ENCODE assay signal across 8 mouse cellular contexts in genomic region chr19:23686962-23687295, GRCm38 (mm10). TPM values are rescaled to one million over a fixed set of nuclear protein-coding genes. Genes with fewer than 3 reads are reported as not detected.
DNase-seq lines count a peak whose midpoint lies in the region; ATAC-seq and TF ChIP-seq lines count a peak whose summit lies in the region.

No protein-coding gene starts in this region.

- TF ChIP-seq CTCF in liver, adult 2 months (IDR thresholded peaks at IDR 0.05; ENCODE audit: low read depth, low read length) = no peak

- WGBS in liver, adult 2 months = under 1% methylated on average over 14 of the region's 14 CpGs
- WGBS in embryonic facial prominence, embryonic 12.5 days = 2% methylated on average over 14 of the region's 14 CpGs
- 2% methylated on average over 14 of the region's 14 CpGs for WGBS in intestine, embryonic 16.5 days
- WGBS in neural tube, embryonic 13.5 days = 1% methylated on average over 14 of the region's 14 CpGs

- no peaks in the 10 kb centered on the region for H3K36me3 ChIP-seq in liver, adult 2 months (ENCODE audit: control insufficient read depth, insufficient read depth, low read length)
- H3K36me3 ChIP-seq in embryonic facial prominence, embryonic 12.5 days = no peaks in the 10 kb centered on the region
- no peaks in the 10 kb centered on the region for H3K36me3 ChIP-seq in intestine, embryonic 16.5 days (ENCODE audit: control insufficient read depth, insufficient read depth, low read length)
- H3K36me3 ChIP-seq in neural tube, embryonic 13.5 days = no peaks in the 10 kb centered on the region

- H3K9me3 ChIP-seq in embryonic facial prominence, embryonic 12.5 days = no peaks in the 10 kb centered on the region
- H3K9me3 ChIP-seq in intestine, embryonic 16.5 days (ENCODE audit: control insufficient read depth, low read length) = no peaks in the 10 kb centered on the region
- no peaks in the 10 kb centered on the region for H3K9me3 ChIP-seq in neural tube, embryonic 13.5 days

- no peaks in the 10 kb centered on the region for H3K27me3 ChIP-seq in liver, adult 2 months (ENCODE audit: control insufficient read depth, insufficient read depth, low read length)
- H3K27me3 ChIP-seq in embryonic facial prominence, embryonic 12.5 days = no peaks in the 10 kb centered on the region
- H3K27me3 ChIP-seq in intestine, embryonic 16.5 days (replicated peaks; ENCODE audit: control insufficient read depth, insufficient read depth, low read length) = no peaks in the 10 kb centered on the region
- no peaks in the 10 kb centered on the region for H3K27me3 ChIP-seq in neural tube, embryonic 13.5 days

- H3K4me1 ChIP-seq in liver, adult 2 months (ENCODE audit: control insufficient read depth, insufficient read depth, low read length) = peaks cover 4% of the 10 kb centered on the region; the same call in 1 of the 2 replicates
- H3K4me1 ChIP-seq in embryonic facial prominence, embryonic 12.5 days = peaks cover 8% of the 10 kb centered on the region; the same call in 1 of the 2 replicates
- H3K4me1 ChIP-seq in intestine, embryonic 16.5 days (ENCODE audit: control insufficient read depth, insufficient read depth, low read length) = peaks cover 4% of the 10 kb centered on the region
- peaks cover 23% of the 10 kb centered on the region for H3K4me1 ChIP-seq in neural tube, embryonic 13.5 days (replicated peaks)

- H3K4me3 ChIP-seq in liver, adult 2 months (ENCODE audit: insufficient read depth, low read depth, low read length) = peak overlapping the region; percentile 87
- peak overlapping the region; percentile 72 for H3K4me3 ChIP-seq in embryonic facial prominence, embryonic 12.5 days
- peak overlapping the region; percentile 89 for H3K4me3 ChIP-seq in intestine, embryonic 16.5 days (ENCODE audit: low read length)
- peak overlapping the region; percentile 85 for H3K4me3 ChIP-seq in neural tube, embryonic 13.5 days

- ATAC-seq in embryonic facial prominence, embryonic 12.5 days (ENCODE audit: insufficient number of reproducible peaks, insufficient read depth, low FRiP score, low TSS enrichment) = no peak; the same call in 1 of the 2 replicates
- peak; percentile 78 for ATAC-seq in intestine, embryonic 16.5 days
- ATAC-seq in neural tube, embryonic 13.5 days (ENCODE audit: low read depth) = no peak; the same call in 1 of the 2 replicates

- no peaks in the 10 kb centered on the region; the same call in 1 of the 2 replicates for H3K79me2 ChIP-seq in liver, adult 2 months (ENCODE audit: control insufficient read depth, insufficient read depth, low read length)

- TF ChIP-seq POLR2A in liver, adult 2 months (IDR thresholded peaks at IDR 0.05; ENCODE audit: extremely low read depth, insufficient read depth, low read length) = peak; percentile 74; the same call in 1 of the 2 replicates

- intact Hi-C loops in left cerebral cortex, postnatal 36 days (cut with DNase I) = loop anchor here (1.0 kb wide), 1 partner anchor 71 kb away; the partner anchor contains the start of gene Apba1

- DNase-seq in liver, adult 2 months (ENCODE audit: extremely low read depth, low read depth, low spot score) = no peak
- DNase-seq in liver = no peak
- DNase-seq in urinary bladder, postnatal 10 days (ENCODE audit: low spot score) = no peak
- DNase-seq in left cerebral cortex, postnatal 36 days (ENCODE audit: low spot score in 2 of 2) = no peak
- no peak for DNase-seq in kidney, postnatal 25 days

- peak overlapping the region; percentile 91 for H3K9ac ChIP-seq in liver, adult 2 months (ENCODE audit: low read depth, low read length)
- peak overlapping the region; percentile 86 for H3K9ac ChIP-seq in embryonic facial prominence, embryonic 12.5 days
- peak overlapping the region; percentile 96 for H3K9ac ChIP-seq in intestine, embryonic 16.5 days (ENCODE audit: low read depth, low read length)
- peak overlapping the region; percentile 85 for H3K9ac ChIP-seq in neural tube, embryonic 13.5 days

- peak overlapping the region; percentile 93 for H3K27ac ChIP-seq in liver, adult 2 months (replicated peaks; ENCODE audit: insufficient read depth, low read depth, low read length)
- peak overlapping the region; percentile 94 for H3K27ac ChIP-seq in embryonic facial prominence, embryonic 12.5 days
- peak overlapping the region; percentile 93 for H3K27ac ChIP-seq in intestine, embryonic 16.5 days (ENCODE audit: low read length)
- peak overlapping the region; percentile 96 for H3K27ac ChIP-seq in neural tube, embryonic 13.5 days (replicated peaks)

- peak overlapping the region; percentile 53 for H3K4me2 ChIP-seq in embryonic facial prominence, embryonic 12.5 days (replicated peaks)
- peak overlapping the region; percentile 76 for H3K4me2 ChIP-seq in intestine, embryonic 16.5 days (ENCODE audit: low read depth, low read length)
- H3K4me2 ChIP-seq in neural tube, embryonic 13.5 days = peak overlapping the region; percentile 59

RNA-seq across cellular contexts. Expression of gene Ptar1, which starts 0.3 kb away (rescaled TPM):
- total RNA-seq in liver, adult 2 months (2014; rRNA removed) = 6.0 and 6.2 TPM in 2 replicates
- polyA plus RNA-seq in liver, adult 2 months (2012; rRNA removed) = 1.1 and 1.8 TPM in 2 replicates
- 5.9 and 7.0 TPM in 2 replicates for polyA plus RNA-seq in embryonic facial prominence, embryonic 12.5 days (2016; fragmentation: Nextera tagmentation; extraction: Ambion mirVana)
- polyA plus RNA-seq in intestine, embryonic 16.5 days (2015; fragmentation: Nextera tagmentation; extraction: Ambion mirVana) = 3.3 and 4.1 TPM in 2 replicates
- 3.8 and 4.1 TPM in 2 replicates for polyA plus RNA-seq in neural tube, embryonic 13.5 days (2015; fragmentation: Nextera tagmentation; extraction: Ambion mirVana)
- total RNA-seq in left cerebral cortex, postnatal 36 days (2021) = 10 to 100 TPM; 32.6 to 40.2 TPM

RNA-seq across cellular contexts. Expression of gene 1700028P14Rik, which starts 34.3 kb away (rescaled TPM):
- not detected in 2 replicates for total RNA-seq in liver, adult 2 months (2014; rRNA removed)
- not detected in 2 replicates for polyA plus RNA-seq in liver, adult 2 months (2012; rRNA removed)
- polyA plus RNA-seq in embryonic facial prominence, embryonic 12.5 days (2016; fragmentation: Nextera tagmentation; extraction: Ambion mirVana) = 0.36 and 0.69 TPM in 2 replicates
- not detected in 2 replicates for polyA plus RNA-seq in intestine, embryonic 16.5 days (2015; fragmentation: Nextera tagmentation; extraction: Ambion mirVana)
- polyA plus RNA-seq in neural tube, embryonic 13.5 days (2015; fragmentation: Nextera tagmentation; extraction: Ambion mirVana) = 0.22 and 0.36 TPM in 2 replicates
- 1 to 10 TPM; 1.1 to 2.5 TPM for total RNA-seq in left cerebral cortex, postnatal 36 days (2021)
